Mouse (Mus musculus) erythroblast, embryonic 14.5 days (primary cell): ENCODE data around the gene Col18a1.

ENCODE experiments used
- GATA1 ChIP-seq: IDR thresholded peaks from 2 replicates; pipeline ENCODE4 v1.6.1; 2012; ENCODE audit warnings: low read length, inconsistent platforms, mixed read lengths
- TAL1 ChIP-seq: IDR thresholded peaks from 3 replicates; pipeline ENCODE4 v1.6.1; 2012; ENCODE audit warnings: low read length, inconsistent platforms, mixed read lengths

GRCm38 (mm10) chr10:77064239-77064638 lies 102.1 kb downstream of the Col18a1 start:
- no peak for TF ChIP-seq GATA1
- no peak for TF ChIP-seq TAL1
